Mouse (Mus musculus) intestine, postnatal 0 days (tissue): ENCODE measurements at regions not wholly inside any gene's neighbourhood (a gene's known extent, or its start where the extent isn't known, plus 50 kb on each side); places are given as distances from the start of the nearest gene placed in this dataset.

ENCODE experiments used
- ATAC-seq: fragments of 200-750 bp; cut with Nextera tagmentation; 2 replicates; pipeline ENCODE4 v1.8.0; 2017; ENCODE audit warnings: mild to moderate bottlenecking, moderate TSS enrichment, moderate library complexity
- H3K27ac ChIP-seq: fragments of 300-500 bp; sonication (generic); 2 replicates; pipeline ENCODE4 v1.5.1; 2014; ENCODE audit warnings: mild to moderate bottlenecking, low read depth, low read length, moderate library complexity
- H3K27me3 ChIP-seq: fragments of 300-500 bp; sonication (generic); replicated peaks from 2 replicates; pipeline ENCODE4 v1.6.1; 2014; ENCODE audit warnings: low read length, mixed read lengths; ENCODE audit not compliant: control insufficient read depth, insufficient read depth
- H3K36me3 ChIP-seq: fragments of 300-500 bp; sonication (generic); 2 replicates; pipeline ENCODE4 v1.6.1; 2014; ENCODE audit warnings: mild to moderate bottlenecking, moderate library complexity; ENCODE audit not compliant: control insufficient read depth, insufficient read depth
- H3K4me1 ChIP-seq: fragments of 300-500 bp; sonication (generic); replicated peaks from 2 replicates; pipeline ENCODE4 v1.6.1; 2014; ENCODE audit warnings: antibody characterized with exemption, low read length, mixed read lengths; ENCODE audit not compliant: control insufficient read depth, insufficient read depth
- H3K4me2 ChIP-seq: fragments of 300-500 bp; sonication (generic); replicated peaks from 2 replicates; pipeline ENCODE4 v1.6.1; 2014; ENCODE audit warnings: low read depth, mild to moderate bottlenecking, moderate library complexity
- H3K4me3 ChIP-seq: fragments of 300-500 bp; sonication (generic); 2 replicates; pipeline ENCODE4 v1.5.1; 2014; ENCODE audit warnings: low read depth, low read length
- H3K9ac ChIP-seq: fragments of 300-500 bp; sonication (generic); 2 replicates; pipeline ENCODE4 v1.6.1; 2014; ENCODE audit warnings: mild to moderate bottlenecking, low read depth, low read length
- H3K9me3 ChIP-seq: fragments of 300-500 bp; sonication (generic); 2 replicates; pipeline ENCODE4 v1.6.1; 2016; ENCODE audit warnings: mixed run types; ENCODE audit not compliant: control insufficient read depth
- CTCF ChIP-seq: sonication (generic); IDR thresholded peaks from 2 replicates; pipeline ENCODE4 v1.5.1; 2016; ENCODE audit warnings: low read depth, mild to moderate bottlenecking, control low read depth, antibody characterized with exemption, moderate library complexity
- WGBS: fragments of 180-500 bp; shearing (Covaris S2); extraction: QIAGEN DNeasy Blood & Tissue Kit; methylation state at CpG from one replicate; pipeline ENCODE4 v1.1.7; 2014; 5-methylcytosine and 5-hydroxymethylcytosine counted together

DNA sequence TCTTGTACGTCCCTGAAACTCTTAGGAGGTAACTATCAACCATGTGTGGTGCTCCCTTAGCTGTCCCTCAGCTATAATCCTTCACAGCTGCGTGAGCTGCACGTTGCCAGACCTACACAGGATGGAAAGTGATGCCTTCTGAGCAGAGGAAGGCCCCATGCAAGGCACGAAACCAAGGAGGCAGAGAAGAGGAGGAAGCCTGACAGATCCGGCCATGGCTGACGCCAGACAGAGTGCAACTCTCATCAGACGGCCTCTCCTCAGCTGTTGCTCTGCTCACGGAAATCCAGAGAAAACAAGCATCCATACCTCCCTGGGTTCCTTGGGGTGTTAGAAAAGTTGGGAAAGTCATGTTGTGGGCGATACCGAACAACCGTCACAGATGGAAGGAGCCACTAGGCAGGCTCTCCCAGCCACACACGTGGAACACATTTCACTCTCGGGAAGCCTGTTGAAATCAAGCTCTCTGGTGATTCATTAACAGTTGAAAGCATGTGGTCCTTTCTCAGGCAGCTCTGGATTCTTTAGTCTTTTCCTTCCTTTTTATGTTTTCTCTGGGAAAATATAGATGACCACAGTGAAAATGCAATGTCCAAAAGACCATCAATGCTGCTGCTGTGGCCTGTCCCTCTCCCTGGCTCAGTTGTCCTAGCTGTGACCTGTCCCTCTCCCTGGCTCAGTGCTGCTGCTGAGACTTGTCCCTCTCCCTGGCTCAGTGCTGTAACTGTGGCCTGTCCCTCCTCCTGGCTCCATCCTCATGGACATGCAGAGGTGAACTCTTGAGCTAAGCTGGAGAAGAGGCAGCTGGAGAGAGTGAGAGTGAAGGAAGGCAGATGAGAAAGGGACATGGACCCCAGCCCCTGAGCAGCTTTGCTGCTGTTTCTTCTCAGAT is 331.1 kb downstream of the Agtpbp1 start:
- Histone ChIP-seq H3K9me3 (no peaks in the 10 kb centered on the region), H3K27ac (no peak overlapping the region), H3K36me3 (no peaks in the 10 kb centered on the region), H3K9ac (no peak overlapping the region), H3K4me1 (no peaks in the 10 kb centered on the region), H3K4me2 (no peak overlapping the region), H3K27me3 (no peaks in the 10 kb centered on the region), H3K4me3 (no peak overlapping the region)
- ATAC-seq: no peak
- 54% methylated on average over 13 of the region's 13 CpGs for WGBS
- TF ChIP-seq CTCF: no peak

DNA sequence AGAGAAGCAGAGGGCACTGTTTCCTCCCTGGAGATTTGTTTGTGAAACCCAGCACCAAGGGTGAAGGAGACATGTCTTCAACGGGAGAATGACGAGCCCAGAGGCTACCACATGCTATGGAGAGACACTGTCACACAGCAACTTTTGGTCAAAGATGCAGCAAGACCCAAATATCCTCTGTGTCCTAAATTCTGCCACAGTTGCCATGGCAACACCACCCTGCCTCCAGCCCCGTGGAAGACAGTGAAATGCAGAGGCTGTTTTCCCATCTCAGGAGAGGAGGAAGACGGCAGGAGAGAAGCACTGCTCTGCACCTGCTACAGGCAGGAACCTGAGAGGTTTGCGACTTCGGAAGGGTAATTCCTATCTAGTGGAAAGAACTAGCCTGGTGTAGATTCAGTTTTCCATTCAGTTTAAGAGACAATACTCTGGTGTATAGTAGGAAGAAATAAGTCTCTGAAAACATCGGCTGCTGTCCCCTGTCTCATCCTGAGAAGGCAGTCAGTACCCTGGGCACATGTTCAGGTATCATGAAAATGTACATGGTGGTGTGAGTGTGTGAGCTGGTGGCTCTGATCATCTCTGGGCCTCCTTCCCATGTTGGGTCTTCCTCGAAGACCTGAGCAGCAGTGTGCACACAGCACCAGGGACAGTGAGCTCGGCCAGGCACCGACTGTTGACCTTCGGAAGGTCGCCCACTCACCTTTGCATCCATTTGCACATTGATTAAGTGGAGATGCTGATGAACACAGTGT is 333.6 kb downstream of the Agtpbp1 start:
- 60% methylated on average over 12 of the region's 12 CpGs for WGBS
- Histone ChIP-seq H3K4me3 (no peak overlapping the region), H3K9ac (no peak overlapping the region), H3K27me3 (no peaks in the 10 kb centered on the region), H3K9me3 (no peaks in the 10 kb centered on the region), H3K27ac (no peak overlapping the region), H3K4me1 (no peaks in the 10 kb centered on the region), H3K36me3 (no peaks in the 10 kb centered on the region), H3K4me2 (no peak overlapping the region)
- no peak for ATAC-seq
- no peak for TF ChIP-seq CTCF

DNA sequence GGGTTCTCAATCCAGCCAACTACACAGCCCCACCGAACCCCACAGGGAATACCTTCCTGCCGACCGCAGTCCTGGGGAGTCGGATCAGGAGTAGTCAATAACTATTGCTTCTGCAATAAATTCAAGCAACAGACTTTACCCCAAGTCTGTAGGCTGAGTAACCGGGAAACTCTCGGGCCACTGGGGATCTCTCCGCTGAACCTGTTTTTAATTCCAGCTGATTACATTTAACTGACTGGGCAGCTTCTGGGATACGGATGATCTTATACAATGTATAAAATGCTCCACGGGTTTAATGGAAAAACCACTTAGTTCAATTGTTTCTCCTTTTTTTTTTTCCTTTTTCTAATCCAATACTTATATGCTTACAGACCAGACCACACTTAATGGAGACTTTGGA is 336.6 kb downstream of the Agtpbp1 start:
- Histone ChIP-seq H3K36me3 (no peaks in the 10 kb centered on the region), H3K4me3 (no peak overlapping the region), H3K9me3 (no peaks in the 10 kb centered on the region), H3K9ac (no peak overlapping the region), H3K4me2 (no peak overlapping the region), H3K4me1 (no peaks in the 10 kb centered on the region), H3K27me3 (no peaks in the 10 kb centered on the region), H3K27ac (no peak overlapping the region)
- TF ChIP-seq CTCF: no peak
- 86% methylated on average over 9 of the region's 9 CpGs for WGBS
- no peak for ATAC-seq

DNA sequence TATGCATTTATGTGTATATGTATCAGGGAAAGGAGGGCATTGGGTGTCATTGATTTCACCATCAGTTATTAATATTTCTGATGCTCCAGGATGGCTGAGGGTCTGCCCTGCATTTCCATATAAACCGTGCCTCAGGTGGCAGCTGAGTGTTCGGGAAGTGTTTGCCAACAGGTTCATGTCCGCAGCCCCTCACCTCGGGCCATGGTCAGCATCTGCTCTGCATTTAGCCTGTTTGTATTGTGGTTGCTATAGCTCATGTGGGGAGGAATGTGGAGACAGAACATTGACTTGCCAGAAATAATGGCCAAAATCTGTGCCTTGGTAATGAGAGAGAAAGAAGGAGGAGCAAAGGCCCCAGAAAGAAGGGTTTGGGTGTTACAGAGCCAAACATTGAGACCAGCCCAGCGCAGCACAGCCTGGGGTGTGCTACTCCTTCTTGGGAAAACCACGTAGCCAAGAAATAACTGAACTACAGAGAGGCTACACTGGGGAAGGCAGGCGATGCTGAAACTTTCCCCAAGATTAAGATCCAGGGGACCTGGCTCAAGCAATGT is 338.0 kb downstream of the Agtpbp1 start:
- Histone ChIP-seq H3K9me3 (no peaks in the 10 kb centered on the region), H3K4me1 (no peaks in the 10 kb centered on the region), H3K4me2 (no peak overlapping the region), H3K27ac (no peak overlapping the region), H3K9ac (no peak overlapping the region), H3K36me3 (no peaks in the 10 kb centered on the region), H3K4me3 (no peak overlapping the region), H3K27me3 (no peaks in the 10 kb centered on the region)
- 87% methylated on average over 7 of the region's 7 CpGs for WGBS
- TF ChIP-seq CTCF: no peak
- no peak for ATAC-seq

DNA sequence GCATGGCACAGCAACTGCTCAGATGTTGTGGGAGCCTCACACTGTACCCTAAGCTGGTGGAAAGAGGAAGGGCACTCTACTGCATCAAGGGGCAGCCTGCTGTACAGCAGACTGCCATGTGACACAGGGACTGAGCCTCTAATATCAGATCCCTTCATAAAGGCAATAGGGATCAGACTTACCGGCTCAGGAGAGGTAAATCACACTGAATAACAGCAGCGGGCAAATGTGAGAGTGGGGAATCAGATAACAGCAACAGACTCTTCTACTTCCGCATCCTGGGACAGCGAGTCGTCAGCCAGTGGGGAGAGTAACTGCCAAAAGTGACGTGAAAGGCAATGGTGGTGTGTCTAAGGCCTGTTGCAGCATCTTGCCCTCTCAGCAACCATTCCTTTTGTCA is 339.0 kb downstream of the Agtpbp1 start:
- Histone ChIP-seq H3K27ac (no peak overlapping the region), H3K36me3 (no peaks in the 10 kb centered on the region), H3K9ac (no peak overlapping the region), H3K4me1 (no peaks in the 10 kb centered on the region), H3K4me3 (no peak overlapping the region), H3K9me3 (no peaks in the 10 kb centered on the region), H3K4me2 (no peak overlapping the region), H3K27me3 (no peaks in the 10 kb centered on the region)
- 56% methylated on average over 6 of the region's 6 CpGs for WGBS
- no peak for ATAC-seq
- no peak for TF ChIP-seq CTCF

DNA sequence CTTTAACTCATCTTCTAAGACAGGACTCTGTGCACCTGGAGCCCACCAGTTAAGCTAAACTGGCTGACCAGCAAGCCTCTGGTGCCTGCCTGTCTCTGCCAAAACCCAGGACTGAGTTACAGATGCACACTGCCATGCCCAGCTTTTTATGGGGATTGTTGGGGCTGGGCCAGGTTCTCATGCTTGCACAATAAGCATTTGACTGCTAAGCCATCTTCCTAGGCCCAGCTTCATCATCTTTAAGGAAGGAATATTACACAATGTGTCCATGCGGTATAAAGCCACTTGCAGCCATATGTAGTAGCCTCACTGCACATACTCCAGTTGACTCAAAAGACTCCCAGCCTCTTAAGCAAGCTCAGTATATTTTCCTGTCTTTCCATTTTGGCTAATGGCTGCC is 340.4 kb downstream of the Agtpbp1 start:
- no peak for ATAC-seq
- Histone ChIP-seq H3K36me3 (no peaks in the 10 kb centered on the region), H3K9ac (no peak overlapping the region), H3K27me3 (no peaks in the 10 kb centered on the region), H3K4me1 (no peaks in the 10 kb centered on the region), H3K4me2 (no peak overlapping the region), H3K9me3 (no peaks in the 10 kb centered on the region), H3K27ac (no peak overlapping the region), H3K4me3 (no peak overlapping the region)
- no peak for TF ChIP-seq CTCF
- WGBS: 92% methylated on average over 1 of the region's 1 CpGs
